Mouse (Mus musculus): ENCODE measurements around the gene Cacna2d2. TPM values are rescaled to one million over a fixed set of nuclear protein-coding genes. Genes with fewer than 3 reads are reported as not detected.

The Cacna2d2 gene
- total RNA-seq, 2 experiments from 2014 or later: 24.1 to 34.7 TPM

- no peak for TF ChIP-seq CTCF (IDR thresholded peaks at IDR 0.05)
- intact Hi-C loops (cut with DNase I): loop anchor here (10.0 kb wide), 1 partner anchor 654 kb away; the partner anchor contains the start of gene Rbm15b
- no peak overlapping the region for H3K4me3 ChIP-seq
- no peak overlapping the region for H3K27ac ChIP-seq
- DNase-seq (ENCODE audit: extremely low spot score in 1 of 2, low spot score in 2 of 2): no peak
These were observed 139.3 kb downstream of the Cacna2d2 start for GRCm38 (mm10) chr9:107538711-107539110.

GRCm38 (mm10) chr9:107539940-107540339 lies 140.5 kb downstream of the Cacna2d2 start:
- DNase-seq (ENCODE audit: extremely low spot score in 1 of 2, low spot score in 2 of 2): no peak
- intact Hi-C loops (cut with DNase I): loop anchor here (10.0 kb wide), 1 partner anchor 655 kb away; the partner anchor contains the start of gene Rbm15b

GRCm38 (mm10) chr9:107540420-107540819 lies 141.0 kb downstream of the Cacna2d2 start:
- no peak for DNase-seq (ENCODE audit: extremely low spot score in 1 of 2, low spot score in 2 of 2)
- intact Hi-C loops (cut with DNase I): no loop called here
- TF ChIP-seq CTCF (IDR thresholded peaks at IDR 0.05): no peak
- H3K27ac ChIP-seq: no peak overlapping the region
- no peak overlapping the region for H3K4me3 ChIP-seq

More at GRCm38 (mm10) chr9:107539940-107540339, 140.5 kb downstream of the Cacna2d2 start:
- no peak for TF ChIP-seq CTCF (IDR thresholded peaks at IDR 0.05)
- Histone ChIP-seq H3K4me3 (no peak overlapping the region), H3K27ac (no peak overlapping the region)

GRCm38 (mm10) chr9:107541005-107541404 lies 141.6 kb downstream of the Cacna2d2 start:
- no peak for TF ChIP-seq CTCF (IDR thresholded peaks at IDR 0.05)
- Histone ChIP-seq H3K4me3 (peak overlapping the region; percentile 95), H3K27ac (peak overlapping the region; percentile 95)
- intact Hi-C loops (cut with DNase I): no loop called here
- no peak for DNase-seq (ENCODE audit: extremely low spot score in 1 of 2, low spot score in 2 of 2)

GRCm38 (mm10) chr9:107541474-107542351 lies 142.3 kb downstream of the Cacna2d2 start, which contains the start of the genes Cyb561d2 and Nprl2:
Gene Cyb561d2, minus strand, starts transcription at chr9:107542193.
Gene Nprl2, plus strand, starts transcription at chr9:107542226.
- intact Hi-C loops (cut with DNase I): no loop called here
- peak; percentile 91 to 94 for DNase-seq (ENCODE audit: extremely low spot score in 1 of 2, low spot score in 2 of 2)
- no peak; the same call in 1 of the 2 replicates for TF ChIP-seq CTCF (IDR thresholded peaks at IDR 0.05)
- Histone ChIP-seq H3K27ac (peak within 1 kb of the TSS; percentile 95), H3K4me3 (peak within 1 kb of the TSS; percentile 95)

- TF ChIP-seq CTCF (IDR thresholded peaks at IDR 0.05): no peak
- H3K27ac ChIP-seq: peak overlapping the region; percentile 95
- DNase-seq (ENCODE audit: extremely low spot score in 1 of 2, low spot score in 2 of 2): no peak
These were observed 142.9 kb downstream of the Cacna2d2 start for GRCm38 (mm10) chr9:107542352-107542686.

GRCm38 (mm10) chr9:107542721-107543120 lies 143.3 kb downstream of the Cacna2d2 start:
- intact Hi-C loops (cut with DNase I): no loop called here
- Histone ChIP-seq H3K4me3 (peak overlapping the region; percentile 95), H3K27ac (peak overlapping the region; percentile 95; the same call in 1 of the 2 replicates)

More at GRCm38 (mm10) chr9:107542352-107542686, 142.9 kb downstream of the Cacna2d2 start:
- intact Hi-C loops (cut with DNase I): no loop called here
- peak overlapping the region; percentile 95 for H3K4me3 ChIP-seq

GRCm38 (mm10) chr9:107543299-107543698 lies 143.9 kb downstream of the Cacna2d2 start:
- Histone ChIP-seq H3K27ac (no peak overlapping the region), H3K4me3 (no peak overlapping the region)
- intact Hi-C loops (cut with DNase I): no loop called here
- no peak for TF ChIP-seq CTCF (IDR thresholded peaks at IDR 0.05)
- DNase-seq (ENCODE audit: extremely low spot score in 1 of 2, low spot score in 2 of 2): no peak

More at GRCm38 (mm10) chr9:107542721-107543120, 143.3 kb downstream of the Cacna2d2 start:
- no peak for TF ChIP-seq CTCF (IDR thresholded peaks at IDR 0.05)
- no peak for DNase-seq (ENCODE audit: extremely low spot score in 1 of 2, low spot score in 2 of 2)

GRCm38 (mm10) chr9:107544196-107544700 lies 144.8 kb downstream of the Cacna2d2 start:
- DNase-seq (ENCODE audit: extremely low spot score in 1 of 2, low spot score in 2 of 2): no peak
- intact Hi-C loops (cut with DNase I): no loop called here
- TF ChIP-seq CTCF (IDR thresholded peaks at IDR 0.05): no peak
- H3K27ac ChIP-seq: no peak overlapping the region
- no peak overlapping the region for H3K4me3 ChIP-seq

GRCm38 (mm10) chr9:107544729-107545128 lies 145.3 kb downstream of the Cacna2d2 start:
- intact Hi-C loops (cut with DNase I): no loop called here
- H3K4me3 ChIP-seq: no peak overlapping the region
- TF ChIP-seq CTCF (IDR thresholded peaks at IDR 0.05): no peak
- no peak for DNase-seq (ENCODE audit: extremely low spot score in 1 of 2, low spot score in 2 of 2)
- H3K27ac ChIP-seq: no peak overlapping the region

GRCm38 (mm10) chr9:107545199-107545598 lies 145.8 kb downstream of the Cacna2d2 start:
- Histone ChIP-seq H3K4me3 (no peak overlapping the region), H3K27ac (no peak overlapping the region)
- intact Hi-C loops (cut with DNase I): no loop called here
- DNase-seq (ENCODE audit: extremely low spot score in 1 of 2, low spot score in 2 of 2): no peak
- no peak for TF ChIP-seq CTCF (IDR thresholded peaks at IDR 0.05)

GRCm38 (mm10) chr9:107545602-107546001 lies 146.2 kb downstream of the Cacna2d2 start:
- H3K27ac ChIP-seq: no peak overlapping the region
- DNase-seq (ENCODE audit: extremely low spot score in 1 of 2, low spot score in 2 of 2): peak in 1 of 2 experiments; percentile 78
- intact Hi-C loops (cut with DNase I): no loop called here
- peak; percentile 96 for TF ChIP-seq CTCF (IDR thresholded peaks at IDR 0.05)
- H3K4me3 ChIP-seq: no peak overlapping the region

Measured in left cerebral cortex, adult 2 months (tissue).